Mouse (Mus musculus) layer of hippocampus, adult 9-10 months (tissue): ENCODE measurements around the gene Adat3.
"Not testable (repeated sequence)": the region's sequence is repeated elsewhere in the genome, so short reads cannot be mapped to it uniquely, and the experiment has no call there.

Source experiments
- DNase-seq: peaks from one replicate; pipeline ENCODE4 v3.0.0; 2022; ENCODE audit warnings: low spot score

The Adat3 gene

DNA sequence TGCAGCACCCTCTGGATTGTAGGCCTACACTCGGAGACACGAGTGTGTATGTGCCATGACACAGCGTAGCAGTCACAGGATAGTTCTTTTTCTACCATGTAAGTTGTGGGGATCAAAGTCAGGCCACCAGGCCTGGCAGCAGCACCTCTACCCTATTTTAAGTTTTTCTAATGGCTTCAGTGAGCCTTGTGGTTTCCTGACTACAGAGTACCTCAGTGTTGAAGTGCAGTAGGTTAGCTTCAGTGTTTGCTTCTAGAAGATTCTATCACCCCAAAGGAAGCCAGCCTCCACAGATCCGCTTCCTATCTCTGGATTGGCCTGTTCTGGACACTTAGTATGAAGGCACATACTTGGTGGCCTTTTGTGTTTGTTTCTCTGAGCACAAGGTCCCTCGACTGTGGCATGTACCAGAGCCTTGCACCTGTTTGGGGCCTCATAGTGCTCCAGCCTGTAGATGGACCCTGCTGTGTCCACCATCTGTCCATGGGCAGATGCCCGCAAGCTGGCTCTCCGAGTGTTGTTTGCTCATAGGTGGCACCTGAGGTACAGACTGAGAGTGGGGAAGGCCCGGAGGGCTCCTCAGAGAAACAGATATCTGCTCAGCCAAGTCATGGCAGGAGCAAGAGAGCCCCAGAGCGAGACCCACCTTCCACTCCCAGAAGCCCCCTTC, 7.6 kb downstream of the Adat3 start:
- no peak for DNase-seq

GRCm38 (mm10) chr10:80611024-80611423, 8.3 kb downstream of the Adat3 start:
- DNase-seq = no peak

DNA sequence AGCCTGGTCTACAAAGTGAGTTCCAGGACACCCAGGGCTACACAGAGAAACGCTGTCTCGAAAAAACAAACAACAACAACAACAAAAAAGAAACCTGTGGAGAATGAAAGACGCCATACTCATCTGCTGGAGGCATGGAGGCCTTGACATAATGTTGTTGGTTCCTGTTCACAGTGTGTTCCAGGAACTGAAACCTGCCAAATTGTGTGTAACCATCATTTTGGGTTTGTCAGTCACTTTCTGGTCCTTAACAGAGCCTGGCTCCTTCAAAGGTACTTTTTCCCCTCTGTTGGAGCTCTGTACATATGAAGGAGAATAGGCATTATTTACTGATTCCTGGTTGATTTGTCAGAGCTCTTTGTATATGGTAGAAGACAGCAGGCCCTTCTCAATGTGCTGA, 9.2 kb downstream of the Adat3 start:
- DNase-seq = no peak

DNA sequence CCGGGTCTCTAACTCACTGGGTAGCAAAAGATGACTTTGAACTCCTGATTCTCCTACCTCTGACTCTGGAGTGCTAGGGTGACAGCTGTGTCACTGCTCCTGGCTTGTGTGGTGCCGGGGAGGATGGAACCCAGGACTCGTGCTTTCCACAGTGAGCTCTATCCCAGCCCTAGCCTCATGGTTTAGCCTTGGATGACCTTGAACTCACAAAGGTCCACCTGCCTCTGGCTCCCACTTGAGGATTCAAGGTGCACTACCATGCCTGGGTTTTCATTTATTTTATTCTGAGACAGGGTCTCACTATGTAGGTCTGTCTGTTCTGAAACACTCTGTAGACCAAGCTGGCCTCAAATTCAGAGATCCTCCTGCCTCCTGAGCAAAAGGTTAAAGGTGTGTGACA, 11.1 kb downstream of the Adat3 start:
- DNase-seq = no peak

DNA sequence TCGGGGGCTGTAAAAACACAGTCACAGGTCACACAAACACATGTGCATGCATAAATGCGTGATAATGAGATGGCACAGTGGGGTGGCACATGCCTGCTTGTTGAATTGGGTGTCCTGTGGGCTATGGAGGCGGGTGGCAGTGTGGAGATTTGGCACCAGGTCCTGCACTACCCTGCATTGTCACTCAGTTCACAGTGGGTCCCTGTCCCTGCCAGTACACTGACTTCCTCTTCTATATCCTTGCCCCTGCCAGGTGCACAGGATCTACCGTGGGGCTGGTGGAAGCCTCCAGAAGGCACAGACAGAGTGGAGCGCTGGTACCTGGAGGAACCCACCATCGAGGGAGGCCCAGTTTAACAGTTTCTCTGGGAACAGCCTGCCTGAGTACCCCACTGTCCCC, 11.7 kb downstream of the Adat3 start:
- no peak for DNase-seq

GRCm38 (mm10) chr10:80618181-80618580, 15.5 kb downstream of the Adat3 start:
- DNase-seq = no peak

GRCm38 (mm10) chr10:80619465-80620244, 17.0 kb downstream of the Adat3 start:
- no peak for DNase-seq

DNA sequence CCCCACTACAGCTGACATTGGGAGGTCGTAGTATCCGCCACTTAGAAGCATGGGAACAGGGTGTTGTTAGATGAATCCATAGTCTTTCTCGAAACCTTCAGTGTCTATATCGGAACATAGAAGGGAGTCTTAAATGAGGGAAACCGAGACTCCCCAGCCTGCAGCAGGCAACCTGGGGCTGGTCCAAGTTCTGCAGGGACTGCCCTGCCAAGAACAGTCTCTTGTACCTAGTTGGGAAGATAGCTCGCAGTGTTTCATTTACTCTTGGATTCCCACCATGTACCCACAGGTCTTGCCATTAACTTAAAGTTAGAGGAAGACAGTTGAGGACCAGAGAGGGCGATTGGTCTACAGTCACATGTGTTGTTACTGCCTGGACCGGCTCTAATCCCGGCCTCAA, 17.7 kb downstream of the Adat3 start:
- no peak for DNase-seq

- no peak for DNase-seq
Observed at GRCm38 (mm10) chr10:80620796-80621689, 18.4 kb downstream of the Adat3 start.

DNA sequence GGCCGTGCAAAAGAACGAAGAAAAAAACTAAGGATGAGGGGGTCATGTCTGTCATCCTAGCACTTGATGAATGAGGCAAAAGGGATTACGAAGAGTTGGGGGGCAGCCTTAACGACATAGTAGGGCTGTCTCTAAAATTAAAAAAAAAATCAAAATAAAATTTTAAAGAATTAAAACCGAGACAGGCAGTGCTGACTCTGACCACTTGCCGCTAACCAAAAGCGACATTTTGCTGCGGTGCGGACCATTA, 18.9 kb downstream of the Adat3 start:
- no peak for DNase-seq

DNA sequence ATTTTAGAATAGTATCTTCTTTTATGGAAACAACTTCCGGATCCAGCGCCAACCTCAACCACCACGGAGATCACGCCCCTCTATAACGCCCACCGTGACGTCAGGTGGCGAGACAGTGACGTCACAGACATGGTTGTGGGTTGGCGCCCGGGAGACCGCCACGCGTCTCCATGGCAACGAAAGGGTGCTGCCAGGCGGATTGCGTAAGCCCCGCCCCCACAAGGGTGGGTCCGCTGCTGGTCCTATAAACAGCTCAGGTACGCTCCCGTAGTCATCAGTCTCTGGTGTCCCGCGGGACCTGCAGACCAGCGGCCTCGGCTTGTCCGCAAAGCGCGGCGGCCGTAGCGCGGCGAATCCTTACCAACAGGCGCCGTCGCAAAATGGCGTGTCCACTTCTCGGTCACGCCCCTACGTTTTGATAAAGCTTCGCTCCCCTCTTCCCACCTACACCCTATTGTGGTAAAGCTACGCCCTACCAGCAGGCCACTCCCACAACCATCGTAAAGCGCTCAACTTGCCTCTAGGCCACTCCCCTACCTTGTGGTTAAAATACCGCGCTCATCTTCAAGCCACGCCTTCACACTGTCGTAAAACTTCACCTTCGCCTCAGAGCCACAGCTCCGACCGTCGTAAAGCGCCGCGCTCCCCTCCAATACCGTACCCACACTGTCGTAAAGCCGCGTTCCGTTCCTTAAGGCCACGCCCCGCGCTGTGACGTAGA, 19.4 kb downstream of the Adat3 start:
- DNase-seq = peak; percentile 99

DNA sequence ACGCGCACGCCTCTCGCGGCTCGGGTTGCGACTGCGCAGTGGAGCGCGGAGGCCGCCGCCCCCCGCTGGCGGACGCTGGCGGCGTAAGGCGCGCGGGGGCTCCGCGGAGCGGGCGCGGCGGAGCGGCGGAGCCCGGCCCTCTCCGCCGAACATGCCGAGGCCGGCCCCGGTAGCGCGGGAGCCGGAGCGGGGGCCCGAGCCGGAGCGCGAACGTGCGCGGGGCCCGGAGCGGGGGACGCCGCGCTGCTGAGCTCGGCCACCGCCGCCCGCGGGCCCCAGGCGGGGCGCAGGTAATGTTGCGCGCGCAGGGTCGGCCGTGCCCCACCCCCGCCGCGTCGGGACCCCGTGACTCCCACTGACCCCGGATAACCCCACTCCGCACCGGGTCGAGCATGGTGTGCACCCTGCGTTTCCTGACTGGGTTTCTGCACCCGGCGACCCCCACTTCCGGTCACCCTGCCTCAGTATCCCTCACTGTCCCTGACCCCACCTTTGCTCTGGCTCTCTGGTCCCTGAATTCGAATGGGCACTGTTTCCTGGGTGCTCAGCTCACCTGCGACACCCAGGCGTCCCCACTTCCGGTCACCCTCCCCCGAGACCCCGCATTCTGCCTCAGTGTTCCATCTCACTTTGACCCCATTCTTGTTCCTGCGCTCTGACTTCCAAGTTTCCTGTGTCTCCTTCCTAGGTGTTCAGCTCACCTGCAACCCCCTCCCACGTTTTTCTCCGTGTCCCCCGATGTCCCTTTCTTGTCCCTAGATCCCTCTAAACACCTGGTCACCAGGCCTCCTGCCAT, 20.2 kb downstream of the Adat3 start, which contains the start of gene Csnk1g2:
Gene Csnk1g2 (plus strand): TSS at position 178 of the 796 bp plus-strand sequence.
- no peak for DNase-seq

DNA sequence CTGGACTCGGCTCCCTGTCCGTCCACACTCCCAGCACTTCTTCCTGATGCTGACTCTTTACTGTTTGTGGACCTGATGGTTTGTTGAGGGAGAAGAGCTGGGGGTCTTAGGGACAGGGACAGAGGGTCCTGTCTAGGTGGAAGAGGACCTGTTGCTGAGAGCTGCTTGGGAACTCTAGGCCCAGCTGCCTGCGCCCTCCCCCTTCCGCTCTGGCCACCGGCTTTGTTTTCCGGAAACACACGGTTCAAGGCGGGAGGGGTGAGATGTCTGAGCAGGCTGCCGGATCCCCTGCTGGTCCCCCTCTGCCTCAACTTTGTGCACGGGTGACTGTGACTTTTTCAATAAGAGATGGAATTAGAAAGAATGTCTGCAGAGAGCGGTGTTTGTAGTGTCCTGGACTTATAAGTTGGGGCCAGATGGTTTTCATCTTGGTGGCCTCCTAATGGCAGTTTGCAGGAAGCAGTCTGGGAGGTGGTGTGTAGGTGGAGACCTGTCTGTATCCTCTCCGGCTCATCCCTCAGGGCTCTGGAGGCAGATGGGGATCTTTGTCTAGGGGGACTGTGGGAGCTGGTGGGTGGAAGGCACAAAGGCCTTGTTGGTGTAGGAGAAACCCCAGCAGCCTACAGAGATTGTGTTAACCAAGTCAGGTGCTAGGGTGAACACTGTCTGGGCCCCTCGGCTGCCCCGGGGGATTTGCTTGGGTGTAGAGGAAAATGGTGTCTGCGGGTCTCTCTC, 20.9 kb downstream of the Adat3 start:
- no peak for DNase-seq

DNA sequence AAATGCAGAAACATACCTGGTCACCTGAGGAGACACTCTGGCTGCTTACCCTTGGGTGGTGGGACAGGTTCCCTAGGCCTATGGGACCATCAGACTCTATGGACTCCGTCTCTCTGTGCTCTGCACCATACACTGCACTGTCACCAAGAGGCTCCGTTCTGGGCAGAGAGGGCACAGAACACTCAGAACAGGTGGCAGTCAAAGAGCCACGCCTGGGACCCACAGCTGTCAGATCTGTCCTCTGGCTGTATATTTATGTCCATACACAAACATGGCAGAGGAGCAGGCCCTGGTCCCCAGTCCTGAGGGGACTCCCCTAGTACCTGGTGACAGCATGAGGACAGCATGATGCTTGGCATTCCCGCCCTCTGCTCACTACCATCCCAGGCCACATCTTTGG, 23.1 kb downstream of the Adat3 start:
- DNase-seq = no peak

DNA sequence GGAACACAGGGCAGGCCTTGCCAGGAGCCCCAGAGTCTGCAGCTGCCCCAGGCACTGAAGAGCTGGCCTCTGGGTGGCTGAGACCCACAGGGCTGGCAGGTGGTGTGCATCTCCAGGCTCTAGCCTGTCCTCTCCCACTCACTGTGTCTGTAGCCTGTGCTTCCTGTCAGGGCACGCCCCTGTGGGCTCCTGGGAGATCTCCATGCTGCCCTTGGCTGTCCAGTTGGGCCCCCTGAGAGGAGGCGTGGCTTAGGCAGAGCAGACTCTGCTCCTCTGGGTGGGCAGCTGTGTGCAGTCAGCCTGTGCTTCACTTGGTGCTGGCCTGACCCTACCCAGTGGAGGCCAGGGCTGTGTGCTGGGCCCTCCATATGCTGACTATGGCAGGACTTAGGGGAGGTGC, 25.0 kb downstream of the Adat3 start:
- DNase-seq = no peak

GRCm38 (mm10) chr10:80628925-80629324, 26.2 kb downstream of the Adat3 start:
- no peak for DNase-seq

DNA sequence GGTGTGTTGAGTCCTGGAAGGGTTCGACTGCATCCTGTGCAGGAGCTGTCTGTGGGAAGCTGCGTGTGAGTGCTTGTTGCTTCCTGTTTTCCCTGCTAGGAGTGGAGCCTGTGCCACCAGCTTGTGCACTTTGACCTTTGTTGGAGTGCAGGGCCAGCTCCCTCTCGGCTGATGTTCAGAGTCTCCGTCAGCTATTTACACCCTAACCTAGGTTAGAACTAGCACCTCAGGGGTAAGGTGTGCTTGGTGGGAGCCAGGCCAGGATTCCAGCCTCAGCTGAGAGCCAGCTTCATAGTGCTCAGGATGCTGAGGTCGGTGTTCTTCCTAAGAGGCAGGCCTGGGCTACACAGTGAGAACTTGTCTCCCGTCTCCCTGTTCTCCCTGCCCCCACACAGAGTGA, 32.7 kb downstream of the Adat3 start:
- DNase-seq = no peak

- no peak for DNase-seq
Observed at GRCm38 (mm10) chr10:80646936-80647335, 44.3 kb downstream of the Adat3 start.

DNA sequence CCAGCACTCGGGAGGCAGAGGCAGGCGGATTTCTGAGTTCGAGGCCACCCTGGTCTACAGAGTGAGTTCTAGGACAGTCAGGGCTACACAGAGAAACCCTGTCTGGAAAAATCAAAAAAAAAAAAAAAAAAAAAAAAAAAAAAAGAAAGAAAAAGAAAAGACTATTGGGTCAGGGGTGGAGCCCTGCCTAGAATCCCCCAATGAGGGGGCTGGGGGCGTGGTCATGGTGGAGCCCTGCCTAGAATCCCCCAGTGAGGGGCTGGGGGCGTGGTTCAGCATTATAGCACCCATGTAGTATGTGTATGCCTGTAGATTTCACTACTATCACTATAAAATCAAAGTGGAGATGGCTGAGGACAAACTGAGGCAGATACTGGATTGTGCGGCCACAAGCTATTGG, 47.2 kb downstream of the Adat3 start:
- not testable (repeated sequence) for DNase-seq

- DNase-seq = no peak
Observed at GRCm38 (mm10) chr10:80650392-80650791, 47.7 kb downstream of the Adat3 start.
